Mouse (Mus musculus) small intestine, adult 2 months (tissue): ENCODE results near the gene Bbs1. TPM values are rescaled to one million over a fixed set of nuclear protein-coding genes. Genes with fewer than 3 reads are reported as not detected.
"Not testable (repeated sequence)": the region's sequence is repeated elsewhere in the genome, so short reads cannot be mapped to it uniquely, and the experiment has no call there.

ENCODE experiments used
- H3K27ac ChIP-seq: fragments of 200-500 bp; 2 replicates; pipeline ENCODE4 v1.5.1; 2012; ENCODE audit warnings: low read depth, low read length, control low read depth, inconsistent platforms; ENCODE audit not compliant: insufficient read depth
- H3K27me3 ChIP-seq: fragments of 200-500 bp; 2 replicates; pipeline ENCODE4 v1.6.1; 2012; ENCODE audit warnings: mild to moderate bottlenecking, moderate library complexity, low read length, inconsistent platforms; ENCODE audit not compliant: control insufficient read depth, insufficient read depth
- H3K36me3 ChIP-seq: fragments of 200-500 bp; 2 replicates; pipeline ENCODE4 v1.6.1; 2012; ENCODE audit warnings: mild to moderate bottlenecking, low read length, control low read depth, inconsistent platforms; ENCODE audit not compliant: control insufficient read depth, insufficient read depth
- H3K4me1 ChIP-seq: fragments of 200-500 bp; 2 replicates; pipeline ENCODE4 v1.6.1; 2012; ENCODE audit warnings: low read length, inconsistent platforms, mixed read lengths; ENCODE audit not compliant: control insufficient read depth, insufficient read depth, insufficient read length
- H3K4me3 ChIP-seq: fragments of 200-500 bp; 2 replicates; pipeline ENCODE4 v1.5.1; 2012; ENCODE audit warnings: low read depth, mild to moderate bottlenecking, control low read depth, inconsistent platforms, low read length, moderate library complexity
- CTCF ChIP-seq: fragments of 200-500 bp; IDR thresholded peaks from 2 replicates; pipeline ENCODE4 v1.5.1; 2012; ENCODE audit warnings: low read depth, mild to moderate bottlenecking, control low read depth, inconsistent platforms, low read length, moderate library complexity, mixed read lengths; ENCODE audit not compliant: insufficient replicate concordance, insufficient read length; ENCODE audit errors: extremely low read depth
- POLR2A ChIP-seq: fragments of 200-500 bp; IDR thresholded peaks from 2 replicates; pipeline ENCODE4 v1.6.1; 2012; ENCODE audit warnings: low read depth, mild to moderate bottlenecking, control low read depth, inconsistent platforms, low read length, moderate library complexity
- WGBS: fragments of 180-500 bp; shearing (Covaris S2); methylation state at CpG from one replicate; pipeline ENCODE4 v1.1.7; 2018; 5-methylcytosine and 5-hydroxymethylcytosine counted together
- polyA plus RNA-seq: library from polyadenylated mRNA; depleted of rRNA; stranded (reverse); fragments of >200 nt; gene quantifications from 2 replicates; pipeline ENCODE4 v1.2.3, GENCODE M21; 2012; rRNA removed

Gene Bbs1
- polyA plus RNA-seq = 1.1 and 1.7 TPM in 2 replicates

- H3K27me3 ChIP-seq = no peaks in the 10 kb centered on the region
- TF ChIP-seq POLR2A (no peak), CTCF (no peak; the same call in 1 of the 2 replicates)
- H3K36me3 ChIP-seq = peaks cover 29% of the 10 kb centered on the region
- peak within 1 kb of the TSS; percentile 72 for H3K4me3 ChIP-seq
- H3K4me1 ChIP-seq = no peaks in the 10 kb centered on the region
- no peak within 1 kb of the TSS for H3K27ac ChIP-seq
- WGBS = 9% methylated on average over 31 of the region's 31 CpGs
These were observed at the start of gene Bbs1 for GRCm38 (mm10) chr19:4905979-4906794. Gene Bbs1 (minus strand): TSS chr19:4906628.

- not testable (repeated sequence) for H3K27me3 ChIP-seq, H3K27ac ChIP-seq, H3K4me1 ChIP-seq, H3K36me3 ChIP-seq, H3K4me3 ChIP-seq
- WGBS = 78% methylated on average over 9 of the region's 9 CpGs
These were observed 42.2 kb upstream of the Bbs1 start for GRCm38 (mm10) chr19:4948641-4949040.

- H3K27me3 ChIP-seq = no peaks in the 10 kb centered on the region
- no peak overlapping the region for H3K4me3 ChIP-seq
- no peak overlapping the region for H3K27ac ChIP-seq
- no peaks in the 10 kb centered on the region for H3K36me3 ChIP-seq
- TF ChIP-seq POLR2A (no peak), CTCF (no peak)
- peaks cover 4% of the 10 kb centered on the region; the same call in 1 of the 2 replicates for H3K4me1 ChIP-seq
- 59% methylated on average over 6 of the region's 6 CpGs for WGBS
These were observed 39.1 kb upstream of the Bbs1 start for GRCm38 (mm10) chr19:4945540-4945939.

GRCm38 (mm10) chr19:4943253-4943588, 36.8 kb upstream of the Bbs1 start:
- peak overlapping the region; percentile 67 for H3K4me3 ChIP-seq
- WGBS = 5% methylated on average over 13 of the region's 13 CpGs
- no peak for TF ChIP-seq CTCF

GRCm38 (mm10) chr19:4942551-4943252, 36.3 kb upstream of the Bbs1 start, which contains the start of gene Peli3:
Gene Peli3 (minus strand): TSS chr19:4943127.
- H3K27ac ChIP-seq = no peak within 1 kb of the TSS

More at GRCm38 (mm10) chr19:4943253-4943588, 36.8 kb upstream of the Bbs1 start:
- Histone ChIP-seq H3K27ac (no peak overlapping the region), H3K27me3 (no peaks in the 10 kb centered on the region), H3K36me3 (no peaks in the 10 kb centered on the region), H3K4me1 (peaks cover 4% of the 10 kb centered on the region; the same call in 1 of the 2 replicates)

GRCm38 (mm10) chr19:4937444-4938310, 31.2 kb upstream of the Bbs1 start:
- no peak for TF ChIP-seq CTCF
- TF ChIP-seq POLR2A = no peak
- no peaks in the 10 kb centered on the region for H3K27me3 ChIP-seq
- H3K4me1 ChIP-seq = 0 out of 2 replicates have a peak, but pooled peaks cover 4% of the 10 kb centered on the region
- no peak overlapping the region for H3K27ac ChIP-seq
- 86% methylated on average over 17 of the region's 17 CpGs for WGBS
- H3K4me3 ChIP-seq = no peak overlapping the region
- H3K36me3 ChIP-seq = no peaks in the 10 kb centered on the region

More at GRCm38 (mm10) chr19:4942551-4943252, 36.3 kb upstream of the Bbs1 start, which contains the start of gene Peli3:
- Histone ChIP-seq H3K4me1 (peaks cover 4% of the 10 kb centered on the region; the same call in 1 of the 2 replicates), H3K27me3 (no peaks in the 10 kb centered on the region), H3K36me3 (no peaks in the 10 kb centered on the region), H3K4me3 (peak within 1 kb of the TSS; percentile 67)
- WGBS = 1% methylated on average over 48 of the region's 55 CpGs
- no peak for TF ChIP-seq POLR2A
- no peak for TF ChIP-seq CTCF
